Mouse (Mus musculus): ENCODE measurements around the gene Gif. TPM values are rescaled to one million over a fixed set of nuclear protein-coding genes. Genes with fewer than 3 reads are reported as not detected.

Gif gene
- polyA plus RNA-seq (2015; fragmentation: Nextera tagmentation; extraction: Ambion mirVana), result not detected in 2 replicates

DNA sequence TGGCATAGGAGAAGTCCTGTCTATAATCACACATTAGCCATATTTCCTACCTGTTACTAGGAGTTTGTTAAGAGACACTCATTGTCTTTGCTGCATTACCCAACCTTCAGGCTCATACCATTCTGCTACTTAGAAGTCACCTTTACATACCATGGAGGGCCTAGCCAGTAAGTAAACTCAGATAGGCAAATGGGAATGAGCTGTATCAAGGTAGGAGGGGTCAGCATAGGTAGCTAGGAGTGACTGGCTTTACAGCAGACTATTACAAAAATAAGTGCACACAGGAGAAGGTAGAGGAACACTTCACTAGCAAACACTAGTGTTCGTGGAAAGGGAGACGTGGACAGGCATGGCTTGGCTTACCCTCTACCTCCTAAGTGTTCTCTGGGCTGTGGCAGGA lies at the start of gene Gif:
Gene Gif (plus strand): TSS at position 257 of the 400 bp plus-strand sequence.
- no peaks in the 10 kb centered on the region for H3K9me3 ChIP-seq

DNA sequence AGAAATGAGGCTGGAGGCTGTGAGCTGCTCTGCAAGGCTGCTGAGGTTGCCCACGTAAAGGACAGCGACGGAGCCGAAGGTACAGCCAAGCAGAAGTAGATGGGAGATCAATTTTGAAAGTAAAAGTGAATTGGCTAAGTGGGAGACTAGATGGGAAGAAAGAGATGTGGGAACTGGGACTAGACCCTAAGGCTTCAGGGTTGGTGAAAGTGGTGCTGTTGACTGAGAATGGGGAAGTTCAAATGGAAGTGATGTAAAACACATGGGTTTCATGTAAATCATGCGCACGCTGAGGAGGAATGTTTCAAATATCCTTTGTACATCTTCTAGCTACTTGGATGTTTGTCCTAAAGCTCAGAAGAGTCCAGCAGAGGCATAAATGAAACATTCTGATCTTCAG lies 49.0 kb upstream of the Gif start:
- WGBS, result 93% methylated on average over 6 of the region's 6 CpGs
- no peak overlapping the region for H3K4me3 ChIP-seq
- no peaks in the 10 kb centered on the region for H3K4me1 ChIP-seq
- no peak for ATAC-seq (replicated peaks)
- H3K9me3 ChIP-seq, result no peaks in the 10 kb centered on the region
- H3K4me2 ChIP-seq (replicated peaks), result no peak overlapping the region
- no peak overlapping the region for H3K9ac ChIP-seq (replicated peaks)
- H3K27me3 ChIP-seq, result no peaks in the 10 kb centered on the region
- no peaks in the 10 kb centered on the region for H3K36me3 ChIP-seq
- H3K27ac ChIP-seq (replicated peaks), result no peak overlapping the region

More for the DNA sequence above, at the start of gene Gif:
- no peak within 1 kb of the TSS for H3K27ac ChIP-seq (replicated peaks)
- WGBS, result 73% methylated on average over 2 of the region's 2 CpGs
- no peak within 1 kb of the TSS for H3K4me3 ChIP-seq
- H3K27me3 ChIP-seq, result no peaks in the 10 kb centered on the region
- no peak within 1 kb of the TSS for H3K4me2 ChIP-seq (replicated peaks)
- no peak for ATAC-seq (replicated peaks)
- no peak within 1 kb of the TSS for H3K9ac ChIP-seq (replicated peaks)
- no peaks in the 10 kb centered on the region for H3K36me3 ChIP-seq
- no peaks in the 10 kb centered on the region for H3K4me1 ChIP-seq

DNA sequence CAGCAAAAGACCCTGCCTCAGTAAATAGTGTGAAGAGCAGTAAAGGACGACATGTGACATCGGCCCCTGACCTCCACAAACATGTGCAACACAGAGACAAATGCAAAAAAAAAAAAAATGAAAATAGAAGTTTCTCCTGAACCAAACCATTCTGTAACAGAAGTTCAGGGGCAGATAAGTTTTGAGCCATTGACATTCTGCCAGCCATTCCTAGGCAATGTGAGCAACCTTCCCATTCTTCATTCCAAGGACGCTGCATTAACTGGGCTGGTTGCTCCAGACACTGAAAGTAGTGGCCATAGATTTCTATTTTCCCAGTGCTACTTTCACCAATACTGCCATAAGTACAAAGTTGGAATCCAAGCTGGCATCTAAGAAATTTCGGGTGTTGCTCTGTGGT lies 34.9 kb upstream of the Gif start:
- no peak overlapping the region for H3K9ac ChIP-seq (replicated peaks)
- no peaks in the 10 kb centered on the region for H3K27me3 ChIP-seq
- H3K4me3 ChIP-seq, result no peak overlapping the region
- no peaks in the 10 kb centered on the region for H3K36me3 ChIP-seq
- WGBS, result 80% methylated on average over 4 of the region's 4 CpGs
- no peak overlapping the region for H3K4me2 ChIP-seq (replicated peaks)
- ATAC-seq (replicated peaks), result no peak
- H3K27ac ChIP-seq (replicated peaks), result no peak overlapping the region
- H3K9me3 ChIP-seq, result no peaks in the 10 kb centered on the region
- H3K4me1 ChIP-seq, result no peaks in the 10 kb centered on the region

DNA sequence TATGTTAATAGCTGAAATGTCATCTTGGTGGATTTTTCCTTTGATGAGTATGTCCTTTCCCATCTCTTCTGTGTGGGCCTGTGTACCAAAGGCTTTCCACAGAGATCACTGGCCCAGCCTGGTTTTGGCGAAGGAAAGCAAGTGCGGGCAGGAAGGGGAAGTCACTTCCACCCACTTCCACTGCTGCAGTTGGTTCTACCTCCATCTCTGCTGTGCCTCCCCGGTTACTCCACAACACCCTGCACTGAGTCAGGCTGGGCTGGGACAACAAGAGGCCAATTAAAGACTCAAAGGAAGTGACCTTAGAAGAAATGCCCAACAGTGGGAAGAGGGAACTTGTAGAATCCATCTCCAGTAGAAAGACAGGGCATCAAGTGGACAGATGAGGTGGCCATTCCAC lies 27.3 kb upstream of the Gif start:
- Histone ChIP-seq H3K27ac (replicated peaks) (no peak overlapping the region), H3K4me2 (replicated peaks) (no peak overlapping the region), H3K27me3 (no peaks in the 10 kb centered on the region), H3K4me3 (no peak overlapping the region), H3K4me1 (no peaks in the 10 kb centered on the region), H3K36me3 (no peaks in the 10 kb centered on the region), H3K9me3 (no peaks in the 10 kb centered on the region), H3K9ac (replicated peaks) (no peak overlapping the region)
- WGBS, result 87% methylated on average over 3 of the region's 3 CpGs
- no peak for ATAC-seq (replicated peaks)

DNA sequence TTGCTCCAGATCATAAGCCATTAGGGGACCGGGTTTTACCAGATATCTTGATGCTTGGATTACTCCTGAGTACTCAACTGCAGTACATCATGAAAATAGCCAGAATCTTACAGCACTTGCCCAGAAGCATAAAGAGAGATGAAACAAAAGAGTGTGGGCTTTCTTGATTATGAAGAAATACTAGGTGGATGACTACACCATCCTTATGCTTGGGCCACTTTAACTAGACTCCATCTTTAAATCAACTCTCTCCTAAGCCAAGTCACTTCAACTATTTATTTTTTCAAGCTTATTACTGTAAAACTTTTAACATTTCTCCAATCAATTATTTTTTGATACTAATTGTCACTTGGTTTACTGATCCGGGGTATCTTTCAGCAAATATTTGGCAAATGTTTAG lies 23.5 kb upstream of the Gif start:
- no peaks in the 10 kb centered on the region for H3K36me3 ChIP-seq

DNA sequence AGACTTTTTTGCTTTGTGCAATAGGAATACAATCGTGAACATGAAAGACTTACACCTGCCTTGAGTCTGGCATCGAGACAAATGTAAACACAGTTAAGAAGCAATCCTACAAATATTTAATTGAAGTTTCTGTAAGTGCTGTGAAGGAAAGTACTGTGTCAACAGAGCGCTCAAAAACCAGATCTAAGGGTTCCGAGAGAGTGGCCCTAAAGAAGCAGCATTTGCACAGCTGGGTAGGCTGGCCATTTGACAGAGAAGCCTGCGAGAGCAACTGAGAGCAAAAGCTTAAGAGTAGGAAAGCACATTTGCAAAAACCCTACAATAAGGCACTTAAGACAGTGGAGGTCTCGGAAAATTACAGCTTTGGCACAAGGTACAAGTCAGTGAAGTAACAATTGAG lies 23.1 kb upstream of the Gif start:
- ATAC-seq (replicated peaks), result no peak
- 88% methylated on average over 6 of the region's 6 CpGs for WGBS

More for the DNA sequence above, 23.5 kb upstream of the Gif start:
- H3K9ac ChIP-seq (replicated peaks), result no peak overlapping the region
- H3K4me2 ChIP-seq (replicated peaks), result no peak overlapping the region
- 92% methylated on average over 2 of the region's 2 CpGs for WGBS
- ATAC-seq (replicated peaks), result no peak
- H3K4me3 ChIP-seq, result no peak overlapping the region
- no peaks in the 10 kb centered on the region for H3K9me3 ChIP-seq
- H3K27ac ChIP-seq (replicated peaks), result no peak overlapping the region
- no peaks in the 10 kb centered on the region for H3K27me3 ChIP-seq
- no peaks in the 10 kb centered on the region for H3K4me1 ChIP-seq

DNA sequence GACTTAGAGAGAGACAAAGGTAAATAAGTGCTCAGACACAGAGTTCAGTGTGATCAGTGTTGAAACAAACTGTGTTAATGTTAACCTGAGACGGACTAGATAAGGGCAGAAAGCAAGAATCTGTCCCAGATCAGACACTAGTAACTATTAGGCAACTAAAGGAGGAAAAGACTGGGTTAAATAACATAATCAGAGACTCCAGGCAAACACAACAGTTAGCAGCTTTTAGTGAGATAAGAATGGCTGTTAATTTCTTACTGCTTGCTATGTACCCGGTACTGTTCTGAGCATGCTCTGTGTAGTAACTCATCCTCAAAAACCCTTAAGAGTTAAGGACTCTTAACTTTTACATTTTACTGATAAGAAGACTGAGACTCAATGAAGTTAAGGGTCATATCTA lies 21.4 kb upstream of the Gif start:
- WGBS, result 86% methylated on average over 2 of the region's 2 CpGs
- Histone ChIP-seq H3K9me3 (no peaks in the 10 kb centered on the region), H3K36me3 (no peaks in the 10 kb centered on the region), H3K4me3 (no peak overlapping the region), H3K27ac (replicated peaks) (no peak overlapping the region), H3K9ac (replicated peaks) (no peak overlapping the region), H3K4me1 (no peaks in the 10 kb centered on the region), H3K4me2 (replicated peaks) (no peak overlapping the region), H3K27me3 (no peaks in the 10 kb centered on the region)
- no peak for ATAC-seq (replicated peaks)

More for the DNA sequence above, 23.1 kb upstream of the Gif start:
- Histone ChIP-seq H3K36me3 (no peaks in the 10 kb centered on the region), H3K9ac (replicated peaks) (no peak overlapping the region), H3K9me3 (no peaks in the 10 kb centered on the region), H3K4me1 (no peaks in the 10 kb centered on the region), H3K27ac (replicated peaks) (no peak overlapping the region), H3K4me3 (no peak overlapping the region), H3K27me3 (no peaks in the 10 kb centered on the region), H3K4me2 (replicated peaks) (no peak overlapping the region)

DNA sequence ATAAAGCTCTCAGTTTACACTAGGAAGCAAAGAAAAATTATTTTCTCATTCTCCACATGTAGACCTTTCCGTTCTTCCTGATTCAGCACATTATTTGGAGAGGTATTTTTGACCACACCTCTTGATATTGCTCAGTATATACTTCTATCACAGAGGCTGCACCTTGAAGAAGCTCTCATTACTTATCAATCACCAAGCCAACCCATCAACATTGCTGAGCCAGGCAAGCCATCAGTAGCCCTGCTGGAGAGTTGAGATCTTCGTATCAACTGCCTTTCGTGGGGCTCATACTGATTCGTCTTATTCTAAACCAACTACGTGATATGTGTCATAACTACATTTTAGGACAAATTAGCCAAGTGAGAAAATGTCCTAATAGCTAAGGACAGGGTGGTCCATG lies 20.1 kb upstream of the Gif start:
- H3K4me1 ChIP-seq, result no peaks in the 10 kb centered on the region
- H3K36me3 ChIP-seq, result no peaks in the 10 kb centered on the region
- no peaks in the 10 kb centered on the region for H3K27me3 ChIP-seq
- no peak overlapping the region for H3K4me3 ChIP-seq
- no peak overlapping the region for H3K4me2 ChIP-seq (replicated peaks)
- no peak overlapping the region for H3K9ac ChIP-seq (replicated peaks)
- ATAC-seq (replicated peaks), result no peak
- no peak overlapping the region for H3K27ac ChIP-seq (replicated peaks)
- 95% methylated on average over 5 of the region's 5 CpGs for WGBS
- H3K9me3 ChIP-seq, result no peaks in the 10 kb centered on the region

DNA sequence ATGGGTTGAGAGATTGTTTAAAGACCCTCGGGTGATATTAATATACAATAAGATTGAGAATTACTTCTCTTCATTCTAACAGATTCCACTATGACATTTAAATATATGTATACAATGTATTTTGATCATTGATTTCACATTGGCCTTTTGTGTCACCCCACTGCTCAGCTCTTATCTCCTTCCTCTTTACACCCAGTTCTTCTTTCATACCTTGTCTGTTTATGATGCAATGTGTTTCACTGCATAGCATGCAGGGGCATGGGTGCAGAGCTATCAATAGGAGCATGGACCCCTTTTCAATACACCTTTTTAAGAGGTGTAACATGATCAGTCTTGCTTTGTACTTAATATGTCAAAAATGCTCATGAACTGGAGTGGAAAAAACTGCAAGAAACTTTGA lies 17.1 kb upstream of the Gif start:
- H3K36me3 ChIP-seq, result no peaks in the 10 kb centered on the region
- no peaks in the 10 kb centered on the region for H3K27me3 ChIP-seq
- 79% methylated on average over 1 of the region's 1 CpGs for WGBS

DNA sequence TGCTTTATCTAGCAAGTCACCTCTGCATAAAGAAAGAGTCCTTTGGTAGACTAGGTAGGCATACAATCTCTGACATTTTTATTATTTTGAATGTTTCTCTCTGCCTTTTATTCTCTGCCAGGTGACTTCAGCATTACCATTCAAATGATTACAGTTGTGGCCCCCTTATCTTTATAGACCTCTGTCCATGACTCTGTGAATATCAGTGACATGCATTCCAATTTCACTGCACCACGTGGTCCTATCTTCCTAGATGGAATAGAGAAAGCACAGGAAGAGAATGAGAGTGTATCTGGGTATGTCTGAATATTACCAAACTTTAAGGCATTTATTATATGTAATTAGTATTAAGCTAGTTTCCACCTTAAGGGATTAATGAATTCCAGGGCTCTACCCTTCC lies 10.9 kb upstream of the Gif start:
- no peaks in the 10 kb centered on the region for H3K4me1 ChIP-seq
- H3K9me3 ChIP-seq, result no peaks in the 10 kb centered on the region
- H3K36me3 ChIP-seq, result no peaks in the 10 kb centered on the region
- no peak for ATAC-seq (replicated peaks)
- WGBS, result 50% methylated on average over 1 of the region's 1 CpGs
- no peak overlapping the region for H3K9ac ChIP-seq (replicated peaks)
- H3K27me3 ChIP-seq, result no peaks in the 10 kb centered on the region
- H3K27ac ChIP-seq (replicated peaks), result no peak overlapping the region
- H3K4me2 ChIP-seq (replicated peaks), result no peak overlapping the region
- H3K4me3 ChIP-seq, result no peak overlapping the region

More for the DNA sequence above, 17.1 kb upstream of the Gif start:
- no peaks in the 10 kb centered on the region for H3K9me3 ChIP-seq
- H3K4me3 ChIP-seq, result no peak overlapping the region
- H3K9ac ChIP-seq (replicated peaks), result no peak overlapping the region
- H3K27ac ChIP-seq (replicated peaks), result no peak overlapping the region
- no peak overlapping the region for H3K4me2 ChIP-seq (replicated peaks)
- no peaks in the 10 kb centered on the region for H3K4me1 ChIP-seq
- no peak for ATAC-seq (replicated peaks)

DNA sequence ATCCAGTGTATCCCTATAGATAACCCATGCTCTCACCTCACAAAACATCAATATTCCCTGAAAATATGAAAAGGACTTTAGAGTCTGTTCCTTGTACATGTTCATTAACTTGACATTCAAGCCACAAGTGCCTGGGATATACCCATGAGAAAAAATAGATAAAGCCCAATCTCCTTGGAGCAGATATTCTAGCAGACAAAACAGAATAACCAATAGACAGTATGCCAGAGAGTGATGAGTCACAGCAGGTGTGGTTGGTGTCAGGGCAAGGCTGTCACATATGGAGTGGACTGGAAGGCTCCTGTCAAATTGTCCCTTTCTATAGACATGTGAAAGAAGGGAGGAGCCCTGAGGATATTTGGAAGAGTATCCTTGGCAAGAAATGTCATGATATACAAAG lies 1.7 kb upstream of the Gif start:
- H3K9me3 ChIP-seq, result no peaks in the 10 kb centered on the region
- H3K9ac ChIP-seq (replicated peaks), result no peak overlapping the region
- H3K36me3 ChIP-seq, result no peaks in the 10 kb centered on the region
- ATAC-seq (replicated peaks), result no peak
- no peak overlapping the region for H3K4me2 ChIP-seq (replicated peaks)
- no peaks in the 10 kb centered on the region for H3K27me3 ChIP-seq
- H3K4me3 ChIP-seq, result no peak overlapping the region
- H3K4me1 ChIP-seq, result no peaks in the 10 kb centered on the region
- no peak overlapping the region for H3K27ac ChIP-seq (replicated peaks)

DNA sequence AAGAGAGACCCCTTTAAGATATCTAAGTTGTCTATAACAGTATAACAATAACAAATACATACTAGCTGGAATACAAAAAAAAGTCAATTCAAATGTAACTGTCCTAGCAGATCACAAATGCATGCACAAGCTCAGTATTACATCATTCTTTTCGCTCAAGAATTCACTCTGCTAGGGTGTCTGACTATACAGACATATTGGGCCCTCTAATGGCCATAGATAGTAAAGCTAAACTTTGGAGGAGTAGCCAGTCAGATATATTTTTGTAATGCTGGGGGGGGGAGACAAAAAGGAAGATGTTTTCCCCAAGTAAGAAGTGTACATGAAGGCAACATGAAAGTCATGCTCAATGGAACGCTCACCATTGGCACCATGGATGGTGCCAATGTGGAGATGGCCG lies 17.7 kb downstream of the Gif start:
- no peak overlapping the region for H3K4me3 ChIP-seq
- 0 out of 2 replicates have a peak, but pooled peaks cover 3% of the 10 kb centered on the region for H3K27me3 ChIP-seq
- H3K4me2 ChIP-seq (replicated peaks), result no peak overlapping the region
- peaks cover 3% of the 10 kb centered on the region; the same call in 1 of the 2 replicates for H3K4me1 ChIP-seq
- no peaks in the 10 kb centered on the region for H3K36me3 ChIP-seq
- no peaks in the 10 kb centered on the region for H3K9me3 ChIP-seq
- ATAC-seq (replicated peaks), result no peak
- H3K9ac ChIP-seq (replicated peaks), result no peak overlapping the region
- 88% methylated on average over 3 of the region's 3 CpGs for WGBS
- H3K27ac ChIP-seq (replicated peaks), result no peak overlapping the region

DNA sequence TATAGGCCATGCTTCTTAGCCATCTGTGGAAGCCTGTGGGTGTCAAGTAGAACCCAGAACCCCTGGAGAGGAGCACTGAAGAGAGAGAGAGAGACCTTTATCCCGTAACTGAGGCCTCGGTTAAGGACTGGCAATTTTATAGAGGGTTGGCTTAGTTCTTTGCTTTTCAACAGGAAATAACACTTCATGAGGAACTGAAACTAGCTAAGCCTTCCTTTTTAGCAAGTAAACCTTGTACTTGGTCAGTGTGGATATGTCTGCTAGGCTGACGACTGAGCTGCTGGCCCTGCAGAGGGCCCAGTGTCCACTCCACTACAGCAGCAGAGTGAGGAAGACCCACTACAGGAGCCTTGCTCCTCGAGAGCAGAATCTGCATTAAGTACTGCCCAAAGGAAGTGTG lies 19.1 kb downstream of the Gif start:
- no peak overlapping the region for H3K4me2 ChIP-seq (replicated peaks)
- no peaks in the 10 kb centered on the region for H3K9me3 ChIP-seq
- no peak overlapping the region for H3K27ac ChIP-seq (replicated peaks)
- H3K4me1 ChIP-seq, result peaks cover 13% of the 10 kb centered on the region
- H3K36me3 ChIP-seq, result no peaks in the 10 kb centered on the region
- no peak for ATAC-seq (replicated peaks)
- no peak overlapping the region for H3K9ac ChIP-seq (replicated peaks)
- H3K27me3 ChIP-seq, result 0 out of 2 replicates have a peak, but pooled peaks cover 3% of the 10 kb centered on the region
- H3K4me3 ChIP-seq, result no peak overlapping the region
- WGBS, result 77% methylated on average over 4 of the region's 4 CpGs

All from forebrain, embryonic 15.5 days (tissue).